Mouse (Mus musculus) splenic B cell, adult 2 months (primary cell): ENCODE results near the gene Unc79.

Source experiments
- DNase-seq: peaks from one replicate; pipeline ENCODE4 v3.0.0-alpha.2; 2011; ENCODE audit warnings: low read depth, low spot score
- H3K27me3 ChIP-seq: 2 replicates; pipeline ENCODE4 v1.6.1; 2012; ENCODE audit warnings: mild to moderate bottlenecking, low read length, moderate library complexity, mixed read lengths; ENCODE audit not compliant: control insufficient read depth, poor library complexity, insufficient read depth, severe bottlenecking
- H3K36me3 ChIP-seq: 2 replicates; pipeline ENCODE4 v1.6.1; 2012; ENCODE audit warnings: mild to moderate bottlenecking, low read length, moderate library complexity, mixed read lengths; ENCODE audit not compliant: control insufficient read depth, poor library complexity, insufficient read depth, severe bottlenecking

Gene Unc79

GRCm38 (mm10) chr12:102948778-102949394 is at the start of gene Unc79:
Unc79 (plus strand) TSS chr12:102948859.
- peaks cover 2% of the 10 kb centered on the region; the same call in 1 of the 2 replicates for H3K27me3 ChIP-seq
- H3K36me3 ChIP-seq = no peaks in the 10 kb centered on the region
- DNase-seq = no peak

- Histone ChIP-seq H3K27me3 (no peaks in the 10 kb centered on the region), H3K36me3 (no peaks in the 10 kb centered on the region)
- DNase-seq = no peak
Measured at GRCm38 (mm10) chr12:102899091-102899490, 49.6 kb upstream of the Unc79 start, which contains the start of gene Cox8c. Cox8c (plus strand) TSS chr12:102899316.

- no peak for DNase-seq
- Histone ChIP-seq H3K27me3 (no peaks in the 10 kb centered on the region), H3K36me3 (no peaks in the 10 kb centered on the region)
Measured at GRCm38 (mm10) chr12:102908191-102908590, 40.5 kb upstream of the Unc79 start.

DNA sequence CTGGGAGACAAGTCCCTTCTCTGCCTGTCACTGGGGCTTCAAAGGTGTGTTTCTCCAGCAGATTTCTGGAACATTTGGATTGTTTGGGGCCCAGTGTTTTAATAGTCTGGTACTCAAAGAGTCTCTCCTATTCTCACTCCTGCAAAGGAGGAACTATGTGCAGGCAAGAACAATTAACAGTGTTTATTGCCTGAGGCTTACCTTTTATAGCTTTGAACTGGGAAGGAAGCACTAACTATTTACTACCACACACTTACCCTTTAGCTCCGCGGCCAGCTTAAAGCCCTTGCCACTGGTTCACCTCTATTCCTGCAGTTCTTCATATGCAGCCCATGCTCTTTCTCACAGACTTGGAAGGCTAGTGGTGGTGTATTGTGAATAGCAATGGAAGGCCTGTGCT is 32.6 kb upstream of the Unc79 start:
- DNase-seq = no peak

GRCm38 (mm10) chr12:102929764-102930163 is 18.9 kb upstream of the Unc79 start:
- H3K36me3 ChIP-seq = no peaks in the 10 kb centered on the region
- DNase-seq = no peak
- H3K27me3 ChIP-seq = no peaks in the 10 kb centered on the region

More for the DNA sequence above, 32.6 kb upstream of the Unc79 start:
- Histone ChIP-seq H3K27me3 (no peaks in the 10 kb centered on the region), H3K36me3 (no peaks in the 10 kb centered on the region)

DNA sequence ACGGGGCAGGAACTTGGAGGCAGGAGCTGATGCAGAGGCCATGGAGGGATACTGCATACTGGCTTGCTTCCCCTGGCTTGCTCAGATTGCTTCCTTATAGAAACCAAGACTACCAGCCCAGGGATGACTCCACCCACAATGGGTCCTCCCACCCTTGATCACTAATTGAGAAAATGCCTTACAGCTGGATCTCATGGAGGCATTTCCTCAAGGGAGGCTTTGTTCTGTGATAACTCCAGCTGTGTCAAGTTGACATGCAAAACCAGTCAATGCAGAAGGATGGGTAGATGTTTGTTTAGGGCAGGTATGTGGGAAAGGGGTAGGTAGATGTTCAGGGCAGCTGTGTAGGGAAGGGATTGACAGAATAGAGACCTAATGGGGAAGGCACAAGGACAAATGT is 18.3 kb upstream of the Unc79 start:
- Histone ChIP-seq H3K36me3 (no peaks in the 10 kb centered on the region), H3K27me3 (no peaks in the 10 kb centered on the region)
- DNase-seq = no peak

- no peaks in the 10 kb centered on the region for H3K36me3 ChIP-seq
- DNase-seq = no peak
Measured at GRCm38 (mm10) chr12:102930789-102931188, 17.9 kb upstream of the Unc79 start.

DNA sequence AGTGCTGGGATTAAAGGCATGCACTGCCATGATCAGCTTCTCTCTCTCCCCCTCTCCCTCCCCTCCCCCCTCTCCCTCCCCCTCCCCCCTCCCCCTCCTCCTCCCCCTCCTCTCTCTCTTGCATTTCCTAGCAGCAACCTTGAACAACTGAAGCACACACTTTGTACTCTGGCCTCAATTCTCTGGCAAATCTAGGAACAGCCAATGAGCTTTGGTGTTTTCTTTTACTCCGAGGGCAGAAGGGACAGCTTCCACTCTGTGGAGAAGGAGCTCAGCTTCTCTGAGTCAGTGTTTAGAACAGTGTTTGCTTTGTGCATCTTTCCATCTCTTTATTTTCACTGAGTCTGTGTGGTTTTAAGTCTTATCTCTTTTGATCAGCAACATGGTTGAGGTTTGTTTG is 12.8 kb upstream of the Unc79 start:
- H3K36me3 ChIP-seq = no peaks in the 10 kb centered on the region
- no peak for DNase-seq
- no peaks in the 10 kb centered on the region for H3K27me3 ChIP-seq

More at GRCm38 (mm10) chr12:102930789-102931188, 17.9 kb upstream of the Unc79 start:
- H3K27me3 ChIP-seq = no peaks in the 10 kb centered on the region

DNA sequence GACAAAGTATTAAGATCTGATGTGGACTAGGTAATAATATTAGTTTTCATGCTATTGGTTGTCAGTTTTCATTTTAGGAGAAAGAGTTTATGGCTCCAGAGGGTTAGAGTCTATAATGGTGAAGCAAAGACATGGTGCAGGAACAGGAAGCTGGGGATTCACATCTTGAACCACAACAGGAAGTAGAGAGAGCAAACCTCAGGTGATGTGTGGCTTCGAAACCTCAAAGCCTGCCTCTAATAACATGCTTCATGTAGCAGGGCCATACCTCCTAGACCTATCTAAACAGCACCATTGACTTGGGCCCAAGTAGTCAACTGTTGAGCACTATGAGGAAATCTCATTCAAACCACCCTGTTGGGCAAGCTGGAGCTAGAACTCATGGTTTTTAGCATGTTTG is 3.1 kb upstream of the Unc79 start:
- DNase-seq = peak; percentile 2
- peaks cover 2% of the 10 kb centered on the region; the same call in 1 of the 2 replicates for H3K27me3 ChIP-seq
- H3K36me3 ChIP-seq = no peaks in the 10 kb centered on the region

- Histone ChIP-seq H3K36me3 (no peaks in the 10 kb centered on the region), H3K27me3 (peaks cover 2% of the 10 kb centered on the region; the same call in 1 of the 2 replicates)
- DNase-seq = no peak
Measured at GRCm38 (mm10) chr12:102947826-102948225, 833 bp upstream of the Unc79 start.

GRCm38 (mm10) chr12:102949395-102950208 is 943 bp downstream of the Unc79 start:
- Histone ChIP-seq H3K36me3 (no peaks in the 10 kb centered on the region), H3K27me3 (peaks cover 2% of the 10 kb centered on the region; the same call in 1 of the 2 replicates)
- no peak for DNase-seq

- H3K27me3 ChIP-seq = no peaks in the 10 kb centered on the region
- no peaks in the 10 kb centered on the region for H3K36me3 ChIP-seq
- no peak for DNase-seq
Measured at GRCm38 (mm10) chr12:102960051-102960775, 11.6 kb downstream of the Unc79 start.

GRCm38 (mm10) chr12:102961066-102961465 is 12.4 kb downstream of the Unc79 start:
- no peaks in the 10 kb centered on the region for H3K36me3 ChIP-seq

GRCm38 (mm10) chr12:102964486-102964885 is 15.8 kb downstream of the Unc79 start:
- no peaks in the 10 kb centered on the region for H3K36me3 ChIP-seq
- no peak for DNase-seq
- no peaks in the 10 kb centered on the region for H3K27me3 ChIP-seq

More at GRCm38 (mm10) chr12:102961066-102961465, 12.4 kb downstream of the Unc79 start:
- no peak for DNase-seq
- H3K27me3 ChIP-seq = no peaks in the 10 kb centered on the region

- no peak for DNase-seq
- H3K36me3 ChIP-seq = no peaks in the 10 kb centered on the region
- H3K27me3 ChIP-seq = no peaks in the 10 kb centered on the region
Measured at GRCm38 (mm10) chr12:102980584-102980983, 31.9 kb downstream of the Unc79 start.
